Mouse (Mus musculus): Measurements from ENCODE around the gene Serpinb9e. TPM values are rescaled to one million over a fixed set of nuclear protein-coding genes. Genes with fewer than 3 reads are reported as not detected.

The Serpinb9e gene
- not detected in 2 replicates for polyA plus RNA-seq (2012; rRNA removed)

DNA sequence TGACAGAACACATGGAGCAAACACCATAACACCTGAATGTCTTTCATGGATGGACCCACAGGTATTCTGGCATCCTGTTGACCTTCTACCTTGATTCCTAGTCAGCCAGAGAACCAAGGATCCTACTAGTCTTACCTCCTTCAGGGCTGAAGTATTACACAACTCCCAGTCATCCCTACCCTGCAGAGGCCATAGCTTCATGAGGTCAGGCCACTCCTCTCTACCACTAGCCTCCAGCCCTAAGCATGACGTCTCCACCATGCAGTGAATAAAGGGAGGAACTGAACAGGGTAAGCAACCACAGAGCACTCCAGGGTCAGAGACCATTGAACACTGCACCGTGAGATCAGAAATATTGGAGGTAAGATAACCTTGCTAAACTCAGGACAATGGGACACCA lies at the start of gene Serpinb9e:
Gene Serpinb9e, plus strand, starts transcription at position 301 of the 400 bp plus-strand sequence.

Other genes with a start within 250 kb of the Serpinb9e start
- 2.0 TPM in 2 replicates for gene Serpinb9, start 246.4 kb upstream of the Serpinb9e start, polyA plus RNA-seq (2012; rRNA removed)
- 0.16 and 6.9 TPM in 2 replicates for gene Serpinb9b, start 222.2 kb upstream of the Serpinb9e start, polyA plus RNA-seq (2012; rRNA removed)
- gene Serpinb1b, start 171.0 kb upstream of the Serpinb9e start, polyA plus RNA-seq (2012; rRNA removed), result 0.75 and 2.2 TPM in 2 replicates
- not detected in 2 replicates for gene Serpinb9c, start 89.9 kb upstream of the Serpinb9e start, polyA plus RNA-seq (2012; rRNA removed)
- gene Serpinb9d, start 56.7 kb upstream of the Serpinb9e start, polyA plus RNA-seq (2012; rRNA removed), result not detected in 2 replicates
- gene Serpinb9f, start 74.5 kb downstream of the Serpinb9e start, polyA plus RNA-seq (2012; rRNA removed), result not detected in 2 replicates
- not detected in 2 replicates for gene Gm11397, start 146.1 kb downstream of the Serpinb9e start, polyA plus RNA-seq (2012; rRNA removed)
- gene Serpinb9g, start 235.2 kb downstream of the Serpinb9e start, polyA plus RNA-seq (2012; rRNA removed), result not detected in 2 replicates